Mouse (Mus musculus) intestine, embryonic 14.5 days (tissue): ENCODE results near the gene Ppp1r10. TPM values are rescaled to one million over a fixed set of nuclear protein-coding genes. Genes with fewer than 3 reads are reported as not detected.

ENCODE experiments used
- ATAC-seq: fragments of 200-750 bp; cut with Nextera tagmentation; replicated peaks from 2 replicates; pipeline ENCODE4 v1.8.0; 2017; ENCODE audit warnings: low read depth, moderate number of reproducible peaks, moderate TSS enrichment, moderate library complexity; ENCODE audit not compliant: low FRiP score, low TSS enrichment
- DNase-seq: peaks from one replicate; pipeline ENCODE4 v3.0.0-alpha.2; 2018; ENCODE audit warnings: low spot score
- H3K27ac ChIP-seq: fragments of 300-500 bp; sonication (generic); 2 replicates; pipeline ENCODE4 v1.5.1; 2014; ENCODE audit warnings: low read depth, mild to moderate bottlenecking, control low read depth
- H3K27me3 ChIP-seq: fragments of 300-500 bp; sonication (generic); replicated peaks from 2 replicates; pipeline ENCODE4 v1.6.1; 2014; ENCODE audit warnings: low read length, control low read depth; ENCODE audit not compliant: control insufficient read depth, insufficient read depth
- H3K36me3 ChIP-seq: fragments of 300-500 bp; sonication (generic); 2 replicates; pipeline ENCODE4 v1.6.1; 2014; ENCODE audit warnings: low read length, control low read depth; ENCODE audit not compliant: control insufficient read depth, insufficient read depth
- H3K4me1 ChIP-seq: fragments of 300-500 bp; sonication (generic); replicated peaks from 2 replicates; pipeline ENCODE4 v1.6.1; 2014; ENCODE audit warnings: low read length, control low read depth, mixed read lengths; ENCODE audit not compliant: control insufficient read depth, insufficient read depth
- H3K4me2 ChIP-seq: fragments of 300-500 bp; sonication (generic); 2 replicates; pipeline ENCODE4 v1.6.1; 2014; ENCODE audit warnings: low read length
- H3K4me3 ChIP-seq: fragments of 300-500 bp; sonication (generic); 2 replicates; pipeline ENCODE4 v1.5.1; 2014; ENCODE audit warnings: low read depth, low read length, control low read depth, mixed read lengths
- H3K9ac ChIP-seq: fragments of 300-500 bp; sonication (generic); 2 replicates; pipeline ENCODE4 v1.6.1; 2014; ENCODE audit warnings: mild to moderate bottlenecking, low read length
- H3K9me3 ChIP-seq: fragments of 300-500 bp; sonication (generic); 2 replicates; pipeline ENCODE4 v1.6.1; 2016; ENCODE audit warnings: low read length, control low read depth; ENCODE audit not compliant: control insufficient read depth
- WGBS: fragments of 180-500 bp; shearing (Covaris S2); extraction: QIAGEN DNeasy Blood & Tissue Kit; methylation state at CpG from one replicate; pipeline ENCODE4 v1.1.7; 2014; 5-methylcytosine and 5-hydroxymethylcytosine counted together
- polyA plus RNA-seq: library from polyadenylated mRNA; unstranded; fragments of >200 nt; fragmentation: Nextera tagmentation; extraction: Ambion mirVana; gene quantifications from 2 replicates; pipeline ENCODE4 v1.2.1, GENCODE M21; 2014

Gene Ppp1r10
- polyA plus RNA-seq, 1 experiment from 2014 or later, result 33.8 TPM

- Histone ChIP-seq H3K9ac (peak overlapping the region; percentile 59), H3K4me3 (peak overlapping the region; percentile 53), H3K9me3 (no peaks in the 10 kb centered on the region), H3K27me3 (no peaks in the 10 kb centered on the region), H3K27ac (peak overlapping the region; percentile 73; the same call in 1 of the 2 replicates), H3K36me3 (peaks cover 74% of the 10 kb centered on the region), H3K4me1 (peaks cover 10% of the 10 kb centered on the region), H3K4me2 (peak overlapping the region; percentile 97)
- 13% methylated on average over 20 of the region's 20 CpGs for WGBS
- DNase-seq (no peak), ATAC-seq (peak; percentile 33)
These were observed 6.9 kb upstream of the Ppp1r10 start for GRCm38 (mm10) chr17:35909186-35909918.

GRCm38 (mm10) chr17:35909919-35910369 lies 6.3 kb upstream of the Ppp1r10 start, which contains the start of gene Atat1:
Gene Atat1 (minus strand): TSS chr17:35910075.
- Histone ChIP-seq H3K4me1 (peaks cover 10% of the 10 kb centered on the region), H3K36me3 (peaks cover 70% of the 10 kb centered on the region), H3K4me3 (peak within 1 kb of the TSS; percentile 53), H3K9ac (peak within 1 kb of the TSS; percentile 59), H3K4me2 (peak within 1 kb of the TSS; percentile 97), H3K27ac (peak within 1 kb of the TSS; percentile 73), H3K27me3 (no peaks in the 10 kb centered on the region), H3K9me3 (no peaks in the 10 kb centered on the region)
- WGBS, result 4% methylated on average over 25 of the region's 25 CpGs
- ATAC-seq (peak; percentile 88), DNase-seq (peak; percentile 98)

- no peak overlapping the region for H3K27ac ChIP-seq
- no peak for DNase-seq
- H3K36me3 ChIP-seq, result peaks cover 44% of the 10 kb centered on the region
- H3K9me3 ChIP-seq, result no peaks in the 10 kb centered on the region
- no peak for ATAC-seq
- H3K4me2 ChIP-seq, result peak overlapping the region; percentile 72
- H3K4me3 ChIP-seq, result peak overlapping the region; percentile 60; the same call in 1 of the 2 replicates
- no peaks in the 10 kb centered on the region for H3K27me3 ChIP-seq
- H3K4me1 ChIP-seq, result peaks cover 14% of the 10 kb centered on the region
- no peak overlapping the region; the same call in 1 of the 2 replicates for H3K9ac ChIP-seq
- WGBS, result 80% methylated on average over 6 of the region's 6 CpGs
These were observed 1.3 kb upstream of the Ppp1r10 start for GRCm38 (mm10) chr17:35914975-35915374.

GRCm38 (mm10) chr17:35915538-35916296 lies 517 bp upstream of the Ppp1r10 start:
- no peak for ATAC-seq
- 2% methylated on average over 28 of the region's 28 CpGs for WGBS

GRCm38 (mm10) chr17:35917143-35917462 lies 869 bp downstream of the Ppp1r10 start:
- ATAC-seq, result no peak

More at GRCm38 (mm10) chr17:35915538-35916296, 517 bp upstream of the Ppp1r10 start:
- Histone ChIP-seq H3K4me2 (peak overlapping the region; percentile 72), H3K27ac (peak overlapping the region; percentile 99), H3K9ac (peak overlapping the region; percentile 100), H3K27me3 (no peaks in the 10 kb centered on the region), H3K9me3 (no peaks in the 10 kb centered on the region), H3K4me1 (peaks cover 22% of the 10 kb centered on the region), H3K4me3 (peak overlapping the region; percentile 60), H3K36me3 (peaks cover 44% of the 10 kb centered on the region)
- peak; percentile 59 for DNase-seq

GRCm38 (mm10) chr17:35917463-35918251 lies 1.4 kb downstream of the Ppp1r10 start:
- under 1% methylated on average over 13 of the region's 13 CpGs for WGBS
- no peak for ATAC-seq
- peaks cover 28% of the 10 kb centered on the region for H3K4me1 ChIP-seq
- peak overlapping the region; percentile 99 for H3K27ac ChIP-seq
- no peaks in the 10 kb centered on the region for H3K27me3 ChIP-seq
- peak overlapping the region; percentile 90 for H3K4me2 ChIP-seq
- peak overlapping the region; percentile 100 for H3K9ac ChIP-seq
- H3K36me3 ChIP-seq, result peaks cover 26% of the 10 kb centered on the region
- peak; percentile 79 for DNase-seq
- peak overlapping the region; percentile 60 for H3K4me3 ChIP-seq
- no peaks in the 10 kb centered on the region for H3K9me3 ChIP-seq

More at GRCm38 (mm10) chr17:35917143-35917462, 869 bp downstream of the Ppp1r10 start:
- Histone ChIP-seq H3K4me1 (peaks cover 28% of the 10 kb centered on the region), H3K4me2 (peak overlapping the region; percentile 90), H3K27me3 (no peaks in the 10 kb centered on the region), H3K4me3 (peak overlapping the region; percentile 60), H3K36me3 (peaks cover 31% of the 10 kb centered on the region), H3K9ac (peak overlapping the region; percentile 100), H3K9me3 (no peaks in the 10 kb centered on the region), H3K27ac (peak overlapping the region; percentile 99)
- WGBS, result 0% methylated on average over 8 of the region's 8 CpGs
- DNase-seq, result no peak

- no peak for ATAC-seq
- Histone ChIP-seq H3K9me3 (no peaks in the 10 kb centered on the region), H3K4me3 (peak overlapping the region; percentile 60), H3K27me3 (no peaks in the 10 kb centered on the region), H3K9ac (peak overlapping the region; percentile 100), H3K4me1 (peaks cover 28% of the 10 kb centered on the region), H3K36me3 (peaks cover 26% of the 10 kb centered on the region), H3K4me2 (peak overlapping the region; percentile 90), H3K27ac (peak overlapping the region; percentile 99)
- 0% methylated on average over 11 of the region's 11 CpGs for whole genome bisulfite sequencing
- peak; percentile 86 for DNase-seq
These were observed 2.2 kb downstream of the Ppp1r10 start for GRCm38 (mm10) chr17:35918276-35919059.
